Mouse (Mus musculus) kidney, postnatal 0 days (tissue): ENCODE results near the gene Snx11. TPM values are rescaled to one million over a fixed set of nuclear protein-coding genes. Genes with fewer than 3 reads are reported as not detected.

Experiments
- ATAC-seq: fragments of 200-750 bp; cut with Nextera tagmentation; replicated peaks from 2 replicates; pipeline ENCODE4 v1.8.0; 2017; ENCODE audit warnings: low read depth, moderate number of reproducible peaks, moderate TSS enrichment, moderate library complexity; ENCODE audit not compliant: low FRiP score
- DNase-seq: peaks from one replicate; pipeline ENCODE4 v3.0.0-alpha.2; 2016; ENCODE audit warnings: low spot score
- H3K27ac ChIP-seq: fragments of 300-500 bp; sonication (generic); 2 replicates; pipeline ENCODE4 v1.5.1; 2014; ENCODE audit warnings: mild to moderate bottlenecking
- H3K27me3 ChIP-seq: fragments of 300-500 bp; sonication (generic); 2 replicates; pipeline ENCODE4 v1.6.1; 2014; ENCODE audit warnings: low read length, mixed read lengths; ENCODE audit not compliant: insufficient read depth
- H3K36me3 ChIP-seq: fragments of 300-500 bp; sonication (generic); 2 replicates; pipeline ENCODE4 v1.6.1; 2014; ENCODE audit warnings: low read length, mixed read lengths; ENCODE audit not compliant: insufficient read depth
- H3K4me1 ChIP-seq: fragments of 300-500 bp; sonication (generic); replicated peaks from 2 replicates; pipeline ENCODE4 v1.6.1; 2014; ENCODE audit warnings: antibody characterized with exemption, low read length, mixed read lengths; ENCODE audit not compliant: insufficient read depth
- H3K4me2 ChIP-seq: fragments of 300-500 bp; sonication (generic); 2 replicates; pipeline ENCODE4 v1.6.1; 2014; ENCODE audit warnings: mild to moderate bottlenecking, low read length, moderate library complexity, mixed read lengths
- H3K4me3 ChIP-seq: fragments of 300-500 bp; sonication (generic); replicated peaks from 2 replicates; pipeline ENCODE4 v1.5.1; 2014; ENCODE audit warnings: low read depth, low read length
- H3K9ac ChIP-seq: fragments of 300-500 bp; sonication (generic); 2 replicates; pipeline ENCODE4 v1.6.1; 2014; ENCODE audit warnings: low read depth, low read length
- H3K9me3 ChIP-seq: fragments of 300-500 bp; sonication (generic); replicated peaks from 2 replicates; pipeline ENCODE4 v1.6.1; 2016; ENCODE audit warnings: low read length, inconsistent platforms, mixed read lengths
- CTCF ChIP-seq: IDR thresholded peaks from 2 replicates; pipeline ENCODE4 v1.5.1; 2016; ENCODE audit warnings: antibody characterized with exemption, low read depth, mild to moderate bottlenecking, moderate library complexity
- WGBS: fragments of 180-500 bp; shearing (Covaris S2); extraction: QIAGEN DNeasy Blood & Tissue Kit; methylation state at CpG from one replicate; pipeline ENCODE4 v1.1.7; 2014; 5-methylcytosine and 5-hydroxymethylcytosine counted together
- polyA plus RNA-seq: library from polyadenylated mRNA; unstranded; fragments of >200 nt; fragmentation: Nextera tagmentation; extraction: Ambion mirVana; gene quantifications from 2 replicates; pipeline ENCODE4 v1.2.1, GENCODE M21; 2015

The Snx11 gene
- polyA plus RNA-seq, 1 experiment from 2014 or later, result 17.6 TPM

DNA sequence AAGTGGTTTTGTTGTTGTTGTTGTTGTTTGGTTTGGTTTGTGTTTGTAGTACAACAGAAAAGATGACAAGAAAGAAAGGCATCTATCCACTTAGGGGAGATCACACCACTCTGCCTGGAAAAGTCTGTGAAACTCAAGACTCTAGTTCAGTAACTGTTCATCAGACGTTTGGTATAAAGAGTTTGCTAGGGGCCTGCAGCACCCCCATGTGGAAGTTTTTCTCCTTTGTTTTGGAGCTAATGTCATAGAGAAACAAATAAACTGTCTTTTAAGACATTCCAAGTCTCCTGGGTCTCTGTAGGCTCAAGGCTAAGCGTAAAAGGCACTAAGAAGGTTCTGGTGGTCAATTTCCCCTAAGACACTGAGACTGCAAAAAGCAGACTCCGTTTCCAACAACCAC lies 1.3 kb downstream of the Snx11 start:
- H3K4me3 ChIP-seq, result 0 out of 2 replicates have a peak overlapping the region, but pooled peaks have one; percentile 64
- H3K4me2 ChIP-seq, result peak overlapping the region; percentile 90
- 0 out of 2 replicates have a peak overlapping the region, but pooled peaks have one; percentile 75 for H3K27ac ChIP-seq
- ATAC-seq (no peak), DNase-seq (peak; percentile 67)
- H3K36me3 ChIP-seq, result peaks cover 22% of the 10 kb centered on the region; the same call in 1 of the 2 replicates
- peaks cover 7% of the 10 kb centered on the region for H3K4me1 ChIP-seq
- peak; percentile 65 for TF ChIP-seq CTCF
- H3K9me3 ChIP-seq, result no peaks in the 10 kb centered on the region
- 20% methylated on average over 3 of the region's 3 CpGs for WGBS
- peak overlapping the region; percentile 60; the same call in 1 of the 2 replicates for H3K9ac ChIP-seq
- H3K27me3 ChIP-seq, result no peaks in the 10 kb centered on the region

GRCm38 (mm10) chr11:96775665-96776064 lies 1.7 kb downstream of the Snx11 start:
- H3K27ac ChIP-seq, result no peak overlapping the region
- ATAC-seq (no peak), DNase-seq (no peak)
- H3K4me1 ChIP-seq, result peaks cover 7% of the 10 kb centered on the region
- no peak for TF ChIP-seq CTCF
- peaks cover 22% of the 10 kb centered on the region; the same call in 1 of the 2 replicates for H3K36me3 ChIP-seq
- 54% methylated on average over 7 of the region's 7 CpGs for WGBS
- no peaks in the 10 kb centered on the region for H3K27me3 ChIP-seq
- no peak overlapping the region for H3K9ac ChIP-seq
- H3K4me3 ChIP-seq, result no peak overlapping the region
- no peaks in the 10 kb centered on the region for H3K9me3 ChIP-seq
- peak overlapping the region; percentile 9; the same call in 1 of the 2 replicates for H3K4me2 ChIP-seq

- no peaks in the 10 kb centered on the region for H3K9me3 ChIP-seq
- no peak for TF ChIP-seq CTCF
- H3K9ac ChIP-seq, result no peak overlapping the region
- H3K4me1 ChIP-seq, result peaks cover 7% of the 10 kb centered on the region
- no peaks in the 10 kb centered on the region for H3K27me3 ChIP-seq
- peaks cover 22% of the 10 kb centered on the region; the same call in 1 of the 2 replicates for H3K36me3 ChIP-seq
- no peak overlapping the region for H3K4me3 ChIP-seq
- H3K27ac ChIP-seq, result no peak overlapping the region
- H3K4me2 ChIP-seq, result peak overlapping the region; percentile 16; the same call in 1 of the 2 replicates
- DNase-seq, result no peak
- no peak for ATAC-seq
- 60% methylated on average over 8 of the region's 8 CpGs for WGBS
These were observed 2.3 kb downstream of the Snx11 start for GRCm38 (mm10) chr11:96775063-96775462.

- no peaks in the 10 kb centered on the region for H3K27me3 ChIP-seq
- H3K4me1 ChIP-seq, result peaks cover 7% of the 10 kb centered on the region
- H3K36me3 ChIP-seq, result peaks cover 22% of the 10 kb centered on the region; the same call in 1 of the 2 replicates
- no peak overlapping the region for H3K27ac ChIP-seq
- H3K9ac ChIP-seq, result no peak overlapping the region
- H3K4me2 ChIP-seq, result peak overlapping the region; percentile 16; the same call in 1 of the 2 replicates
- ATAC-seq (no peak), DNase-seq (peak; percentile 50)
- H3K9me3 ChIP-seq, result no peaks in the 10 kb centered on the region
- no peak overlapping the region for H3K4me3 ChIP-seq
- 72% methylated on average over 3 of the region's 3 CpGs for WGBS
- TF ChIP-seq CTCF, result peak; percentile 53
These were observed 2.8 kb downstream of the Snx11 start for GRCm38 (mm10) chr11:96774536-96774935.

DNA sequence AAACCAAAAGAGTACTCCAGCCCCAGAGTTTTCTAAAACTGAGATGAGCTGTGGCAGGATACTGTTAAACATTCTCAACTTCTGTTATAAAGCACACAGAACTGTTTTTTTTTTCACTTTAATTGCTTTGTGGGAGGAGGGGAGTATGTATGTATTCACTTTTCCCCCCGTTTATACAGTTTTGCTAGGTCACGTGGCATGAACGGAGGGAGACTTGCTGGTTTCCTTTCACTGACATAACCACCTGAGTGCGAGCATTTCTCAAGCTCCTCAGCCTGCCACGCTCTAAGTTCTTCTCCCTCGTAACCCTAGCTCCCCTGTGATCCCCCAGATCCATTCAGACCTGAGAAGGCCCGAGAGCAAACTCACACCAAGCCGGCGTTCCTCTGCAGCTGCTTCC lies 4.9 kb downstream of the Snx11 start:
- H3K27me3 ChIP-seq, result no peaks in the 10 kb centered on the region
- peaks cover 7% of the 10 kb centered on the region for H3K4me1 ChIP-seq
- 87% methylated on average over 9 of the region's 9 CpGs for WGBS
- no peak overlapping the region for H3K9ac ChIP-seq
- DNase-seq, result no peak
- ATAC-seq, result no peak
- no peaks in the 10 kb centered on the region for H3K9me3 ChIP-seq
- H3K27ac ChIP-seq, result no peak overlapping the region
- H3K4me2 ChIP-seq, result no peak overlapping the region
- peaks cover 30% of the 10 kb centered on the region; the same call in 1 of the 2 replicates for H3K36me3 ChIP-seq
- TF ChIP-seq CTCF, result no peak
- H3K4me3 ChIP-seq, result no peak overlapping the region

DNA sequence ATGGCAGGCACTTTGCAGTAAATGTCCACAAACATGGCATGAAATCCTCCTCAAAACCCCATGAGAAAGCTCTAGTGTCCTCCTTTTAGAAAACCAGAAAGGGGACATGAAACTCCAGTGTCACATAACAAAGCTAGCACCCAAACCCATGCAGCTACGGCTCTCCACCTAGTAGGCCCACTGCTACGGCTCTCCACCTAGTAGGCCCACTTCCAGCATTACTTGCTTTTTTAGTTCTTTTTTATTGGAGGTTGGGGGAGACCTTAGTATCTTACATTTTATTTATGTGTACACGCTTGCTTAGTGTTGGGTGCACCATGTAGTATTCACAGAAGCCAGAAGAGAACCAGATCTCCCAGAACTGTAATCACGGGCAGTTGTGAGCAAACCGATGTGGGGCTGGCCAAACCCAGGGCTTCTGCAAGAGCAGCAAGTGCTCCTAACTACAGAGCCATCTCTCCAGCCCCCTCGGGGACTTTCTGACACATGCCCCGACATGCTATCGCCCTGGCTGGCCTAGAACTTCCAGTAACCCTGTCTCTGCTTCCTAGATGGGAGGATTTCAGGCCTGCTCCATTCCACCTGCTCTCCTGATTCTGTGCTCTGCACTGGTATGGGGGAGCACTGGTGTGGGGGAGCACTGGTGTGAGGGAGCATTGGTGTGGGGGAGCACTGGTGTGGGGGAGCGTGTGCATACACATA lies 5.9 kb downstream of the Snx11 start:
- Histone ChIP-seq H3K4me3 (no peak overlapping the region), H3K27ac (no peak overlapping the region), H3K4me1 (peaks cover 3% of the 10 kb centered on the region; the same call in 1 of the 2 replicates), H3K9me3 (no peaks in the 10 kb centered on the region), H3K36me3 (peaks cover 30% of the 10 kb centered on the region; the same call in 1 of the 2 replicates), H3K4me2 (no peak overlapping the region), H3K9ac (no peak overlapping the region), H3K27me3 (no peaks in the 10 kb centered on the region)
- 96% methylated on average over 9 of the region's 9 CpGs for whole genome bisulfite sequencing
- DNase-seq (no peak), ATAC-seq (no peak)
- TF ChIP-seq CTCF, result no peak
